Mouse (Mus musculus): ENCODE measurements around the gene Ttc39b. TPM values are rescaled to one million over a fixed set of nuclear protein-coding genes. Genes with fewer than 3 reads are reported as not detected.

The Ttc39b gene
- polyA plus RNA-seq, 1 experiment from 2014 or later: 3.4 TPM

DNA sequence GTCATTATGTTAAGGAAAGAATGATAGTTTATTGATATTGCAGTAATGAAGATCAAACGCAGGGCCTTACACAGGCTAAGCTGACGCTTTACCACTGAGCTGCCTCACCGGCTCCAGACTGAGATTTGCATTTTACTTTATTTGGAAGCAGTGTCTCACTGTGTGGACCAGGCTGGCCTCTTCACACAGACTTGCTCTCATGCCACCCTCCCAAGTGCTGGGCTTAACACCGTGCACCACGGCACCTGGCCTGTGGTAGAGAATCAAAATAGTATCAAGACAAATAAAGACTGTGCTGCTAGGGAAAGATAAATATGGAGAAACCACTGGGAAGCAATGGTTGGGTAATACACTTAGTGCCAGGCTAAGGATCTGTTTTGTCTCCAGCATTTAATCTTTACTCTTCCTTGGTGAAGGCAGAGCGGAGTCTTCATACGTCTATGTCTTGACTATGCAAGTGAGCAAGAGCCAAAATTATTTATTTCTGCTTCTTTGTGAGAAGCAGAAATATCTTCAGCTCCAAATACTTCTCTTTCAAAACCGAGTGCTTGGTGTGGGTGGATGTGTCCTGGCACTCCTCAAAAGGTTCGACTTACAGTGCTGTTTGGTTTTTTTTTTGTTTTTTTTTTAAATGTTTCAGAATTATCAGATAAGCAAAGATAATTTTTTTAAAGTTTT lies 19.2 kb upstream of the Ttc39b start:
- Histone ChIP-seq H3K9me3 (ENCODE audit: control insufficient read depth, low read length) (no peaks in the 10 kb centered on the region), H3K4me3 (ENCODE audit: low read depth, low read length) (no peak overlapping the region), H3K4me2 (ENCODE audit: low read depth, low read length, severe bottlenecking) (no peak overlapping the region), H3K4me1 (replicated peaks; ENCODE audit: control insufficient read depth, insufficient read depth, low read length) (no peaks in the 10 kb centered on the region), H3K36me3 (ENCODE audit: control insufficient read depth, insufficient read depth, low read length) (no peaks in the 10 kb centered on the region), H3K27me3 (ENCODE audit: control insufficient read depth, insufficient read depth, low read length) (no peaks in the 10 kb centered on the region), H3K9ac (ENCODE audit: low read length) (no peak overlapping the region), H3K27ac (ENCODE audit: low read depth, low read length) (no peak overlapping the region)
- ATAC-seq (replicated peaks; ENCODE audit: low FRiP score) (no peak), DNase-seq (ENCODE audit: low spot score) (no peak)
- 86% methylated on average over 9 of the region's 9 CpGs for WGBS

DNA sequence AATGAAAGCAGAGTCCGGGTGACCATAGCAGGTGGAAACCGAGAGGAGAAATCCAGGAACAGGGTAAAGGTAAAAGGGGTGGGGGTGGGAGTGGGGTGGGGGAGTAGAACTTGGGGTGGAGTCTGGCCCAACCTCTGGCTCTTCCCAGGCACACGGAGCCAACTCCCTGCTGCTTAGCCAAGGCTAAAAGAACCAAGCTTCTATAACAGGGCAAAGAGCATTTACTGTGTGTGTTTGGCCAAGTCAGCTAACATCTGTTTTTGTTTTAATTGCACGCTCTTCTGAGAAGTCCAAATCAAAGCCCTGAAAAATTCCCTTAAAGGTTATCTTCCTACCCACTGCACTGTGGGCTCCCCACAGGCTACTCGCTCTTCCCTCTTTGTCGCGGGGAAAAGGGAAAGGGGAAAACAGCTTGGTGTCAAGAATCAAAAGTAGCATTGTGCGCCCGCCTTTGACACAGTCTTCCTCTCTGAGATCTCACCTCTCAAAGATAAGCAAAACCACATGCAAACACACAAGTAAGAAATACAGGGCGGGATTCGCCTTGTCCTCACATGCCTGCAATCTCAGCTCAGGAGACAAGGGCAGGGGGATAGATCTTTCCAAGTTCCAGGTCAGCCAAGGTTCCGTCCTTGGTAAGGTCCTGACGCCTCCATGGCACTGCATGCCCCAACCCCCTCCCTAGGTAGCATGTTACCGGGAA lies 18.4 kb upstream of the Ttc39b start:
- Histone ChIP-seq H3K4me3 (ENCODE audit: low read depth, low read length) (no peak overlapping the region), H3K9me3 (ENCODE audit: control insufficient read depth, low read length) (no peaks in the 10 kb centered on the region), H3K36me3 (ENCODE audit: control insufficient read depth, insufficient read depth, low read length) (no peaks in the 10 kb centered on the region), H3K27me3 (ENCODE audit: control insufficient read depth, insufficient read depth, low read length) (no peaks in the 10 kb centered on the region), H3K4me2 (ENCODE audit: low read depth, low read length, severe bottlenecking) (no peak overlapping the region), H3K27ac (ENCODE audit: low read depth, low read length) (no peak overlapping the region), H3K9ac (ENCODE audit: low read length) (no peak overlapping the region), H3K4me1 (replicated peaks; ENCODE audit: control insufficient read depth, insufficient read depth, low read length) (no peaks in the 10 kb centered on the region)
- WGBS: 61% methylated on average over 14 of the region's 14 CpGs
- no peak for ATAC-seq (replicated peaks; ENCODE audit: low FRiP score)
- no peak for DNase-seq (ENCODE audit: low spot score)

GRCm38 (mm10) chr4:83339393-83339792 lies 15.3 kb upstream of the Ttc39b start:
- Histone ChIP-seq H3K4me2 (ENCODE audit: low read depth, low read length, severe bottlenecking) (no peak overlapping the region), H3K9ac (ENCODE audit: low read length) (no peak overlapping the region), H3K27ac (ENCODE audit: low read depth, low read length) (no peak overlapping the region), H3K4me1 (replicated peaks; ENCODE audit: control insufficient read depth, insufficient read depth, low read length) (no peaks in the 10 kb centered on the region), H3K27me3 (ENCODE audit: control insufficient read depth, insufficient read depth, low read length) (no peaks in the 10 kb centered on the region), H3K9me3 (ENCODE audit: control insufficient read depth, low read length) (no peaks in the 10 kb centered on the region), H3K4me3 (ENCODE audit: low read depth, low read length) (no peak overlapping the region), H3K36me3 (ENCODE audit: control insufficient read depth, insufficient read depth, low read length) (no peaks in the 10 kb centered on the region)
- DNase-seq (ENCODE audit: low spot score) (no peak), ATAC-seq (replicated peaks; ENCODE audit: low FRiP score) (no peak)
- 89% methylated on average over 1 of the region's 1 CpGs for WGBS

DNA sequence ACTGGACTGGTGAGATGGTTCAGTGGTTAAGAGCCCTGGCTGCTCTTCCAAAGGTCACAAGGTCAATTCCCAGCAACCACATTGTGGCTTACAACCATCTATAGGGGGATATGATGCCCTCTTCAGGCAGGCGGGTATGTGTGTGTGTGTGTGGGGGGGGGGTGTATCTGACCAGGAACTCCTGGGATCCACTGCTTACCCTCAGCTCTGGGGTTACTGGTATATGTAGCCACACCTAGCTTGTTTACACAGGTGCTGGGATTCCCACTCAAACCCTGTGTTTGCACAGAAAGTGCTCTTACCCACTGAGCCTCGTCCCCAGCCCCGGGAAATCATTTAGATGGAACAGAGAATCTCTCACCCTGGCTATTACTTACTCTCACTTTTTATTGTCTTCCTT lies 13.7 kb upstream of the Ttc39b start:
- DNase-seq (ENCODE audit: low spot score) (no peak), ATAC-seq (replicated peaks; ENCODE audit: low FRiP score) (no peak)
- WGBS: 82% methylated on average over 3 of the region's 3 CpGs

GRCm38 (mm10) chr4:83330369-83330768 lies 6.3 kb upstream of the Ttc39b start:
- Histone ChIP-seq H3K27me3 (ENCODE audit: control insufficient read depth, insufficient read depth, low read length) (0 out of 2 replicates have a peak, but pooled peaks cover 2% of the 10 kb centered on the region), H3K36me3 (ENCODE audit: control insufficient read depth, insufficient read depth, low read length) (no peaks in the 10 kb centered on the region), H3K4me2 (ENCODE audit: low read depth, low read length, severe bottlenecking) (no peak overlapping the region), H3K9ac (ENCODE audit: low read length) (no peak overlapping the region), H3K4me1 (replicated peaks; ENCODE audit: control insufficient read depth, insufficient read depth, low read length) (no peaks in the 10 kb centered on the region), H3K27ac (ENCODE audit: low read depth, low read length) (no peak overlapping the region), H3K9me3 (ENCODE audit: control insufficient read depth, low read length) (no peaks in the 10 kb centered on the region), H3K4me3 (ENCODE audit: low read depth, low read length) (no peak overlapping the region)
- no peak for DNase-seq (ENCODE audit: low spot score)
- no peak for ATAC-seq (replicated peaks; ENCODE audit: low FRiP score)
- WGBS: 82% methylated on average over 4 of the region's 4 CpGs

More for the DNA sequence above, 13.7 kb upstream of the Ttc39b start:
- no peaks in the 10 kb centered on the region for H3K27me3 ChIP-seq (ENCODE audit: control insufficient read depth, insufficient read depth, low read length)
- no peaks in the 10 kb centered on the region for H3K36me3 ChIP-seq (ENCODE audit: control insufficient read depth, insufficient read depth, low read length)
- no peak overlapping the region for H3K4me2 ChIP-seq (ENCODE audit: low read depth, low read length, severe bottlenecking)
- H3K9me3 ChIP-seq (ENCODE audit: control insufficient read depth, low read length): no peaks in the 10 kb centered on the region
- H3K9ac ChIP-seq (ENCODE audit: low read length): no peak overlapping the region
- no peak overlapping the region for H3K4me3 ChIP-seq (ENCODE audit: low read depth, low read length)
- no peak overlapping the region for H3K27ac ChIP-seq (ENCODE audit: low read depth, low read length)
- no peaks in the 10 kb centered on the region for H3K4me1 ChIP-seq (replicated peaks; ENCODE audit: control insufficient read depth, insufficient read depth, low read length)

DNA sequence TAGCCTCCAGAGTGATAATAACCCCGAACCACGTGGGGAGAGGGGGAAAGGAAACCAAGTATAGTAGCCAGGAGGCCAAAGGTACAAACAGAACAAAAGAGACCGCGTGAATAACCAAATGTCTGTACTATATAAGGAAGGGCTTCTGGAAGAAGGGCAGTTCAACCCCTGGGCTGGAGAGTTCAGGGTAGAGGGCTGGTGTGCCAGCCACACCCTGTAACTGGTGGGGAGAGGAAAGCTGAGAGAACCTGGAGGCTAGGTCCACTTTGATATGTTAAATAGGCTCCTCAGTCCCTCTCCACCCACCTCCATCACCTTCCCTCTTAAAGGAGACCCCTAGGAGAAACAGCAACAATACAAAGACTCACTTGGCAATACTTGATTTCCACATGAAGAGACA lies 5.6 kb upstream of the Ttc39b start:
- 60% methylated on average over 4 of the region's 4 CpGs for WGBS
- Histone ChIP-seq H3K36me3 (ENCODE audit: control insufficient read depth, insufficient read depth, low read length) (no peaks in the 10 kb centered on the region), H3K4me2 (ENCODE audit: low read depth, low read length, severe bottlenecking) (no peak overlapping the region), H3K9me3 (ENCODE audit: control insufficient read depth, low read length) (no peaks in the 10 kb centered on the region), H3K9ac (ENCODE audit: low read length) (no peak overlapping the region), H3K27ac (ENCODE audit: low read depth, low read length) (no peak overlapping the region), H3K27me3 (ENCODE audit: control insufficient read depth, insufficient read depth, low read length) (0 out of 2 replicates have a peak, but pooled peaks cover 2% of the 10 kb centered on the region), H3K4me3 (ENCODE audit: low read depth, low read length) (no peak overlapping the region), H3K4me1 (replicated peaks; ENCODE audit: control insufficient read depth, insufficient read depth, low read length) (no peaks in the 10 kb centered on the region)
- DNase-seq (ENCODE audit: low spot score) (no peak), ATAC-seq (replicated peaks; ENCODE audit: low FRiP score) (no peak)

DNA sequence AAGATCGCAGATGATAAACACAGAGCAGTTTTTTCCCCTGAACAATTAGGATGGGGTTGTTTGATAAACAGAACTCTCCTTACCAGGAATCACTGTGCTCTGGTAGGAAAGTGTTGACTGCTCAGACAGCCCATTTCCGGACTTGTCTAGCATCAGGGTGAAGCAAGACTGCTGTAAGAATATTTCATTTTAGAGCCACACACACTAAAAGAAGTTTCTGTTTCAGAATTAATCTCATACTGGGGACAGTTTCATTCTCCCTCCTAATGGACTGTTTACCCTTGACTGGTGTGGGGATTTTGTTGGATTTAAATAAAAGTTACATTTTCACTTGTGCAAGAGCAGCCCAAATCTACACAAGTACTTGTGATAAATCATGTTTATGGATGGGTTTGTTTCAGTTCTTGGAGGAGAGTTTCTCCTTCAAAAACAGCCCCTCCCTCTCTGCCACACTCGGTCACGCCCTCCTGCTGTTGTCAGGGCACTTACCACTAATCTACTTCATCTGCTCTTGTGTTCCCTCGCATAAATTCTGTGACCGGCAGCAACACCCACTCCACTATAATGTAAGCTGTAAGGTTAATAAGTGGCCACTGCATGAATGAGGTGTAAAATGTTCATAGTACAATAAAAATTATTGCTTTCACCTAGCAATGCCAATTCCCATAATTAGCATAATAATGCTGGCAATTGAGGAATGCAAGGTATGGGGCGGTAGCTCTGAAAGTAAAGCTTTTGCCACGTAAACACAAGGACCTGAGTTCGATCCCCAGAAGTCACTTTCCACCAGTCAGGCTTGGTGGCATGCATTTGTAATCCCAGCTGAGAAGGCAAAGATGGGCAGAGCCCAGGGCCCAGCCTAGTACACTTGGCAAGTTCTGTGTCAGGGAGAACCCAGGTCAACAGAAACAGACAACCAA lies 4.2 kb upstream of the Ttc39b start:
- Histone ChIP-seq H3K4me1 (replicated peaks; ENCODE audit: control insufficient read depth, insufficient read depth, low read length) (no peaks in the 10 kb centered on the region; the same call in 1 of the 2 replicates), H3K27ac (ENCODE audit: low read depth, low read length) (no peak overlapping the region), H3K9ac (ENCODE audit: low read length) (no peak overlapping the region), H3K9me3 (ENCODE audit: control insufficient read depth, low read length) (no peaks in the 10 kb centered on the region), H3K36me3 (ENCODE audit: control insufficient read depth, insufficient read depth, low read length) (no peaks in the 10 kb centered on the region), H3K4me3 (ENCODE audit: low read depth, low read length) (no peak overlapping the region), H3K4me2 (ENCODE audit: low read depth, low read length, severe bottlenecking) (no peak overlapping the region), H3K27me3 (ENCODE audit: control insufficient read depth, insufficient read depth, low read length) (0 out of 2 replicates have a peak, but pooled peaks cover 2% of the 10 kb centered on the region)
- ATAC-seq (replicated peaks; ENCODE audit: low FRiP score) (no peak), DNase-seq (ENCODE audit: low spot score) (no peak)
- WGBS: 49% methylated on average over 9 of the region's 9 CpGs

GRCm38 (mm10) chr4:83327526-83327925 lies 3.5 kb upstream of the Ttc39b start:
- ATAC-seq (replicated peaks; ENCODE audit: low FRiP score): no peak
- Histone ChIP-seq H3K4me2 (ENCODE audit: low read depth, low read length, severe bottlenecking) (no peak overlapping the region), H3K36me3 (ENCODE audit: control insufficient read depth, insufficient read depth, low read length) (no peaks in the 10 kb centered on the region), H3K27me3 (ENCODE audit: control insufficient read depth, insufficient read depth, low read length) (0 out of 2 replicates have a peak, but pooled peaks cover 2% of the 10 kb centered on the region), H3K9ac (ENCODE audit: low read length) (no peak overlapping the region), H3K4me3 (ENCODE audit: low read depth, low read length) (no peak overlapping the region), H3K9me3 (ENCODE audit: control insufficient read depth, low read length) (no peaks in the 10 kb centered on the region), H3K27ac (ENCODE audit: low read depth, low read length) (no peak overlapping the region), H3K4me1 (replicated peaks; ENCODE audit: control insufficient read depth, insufficient read depth, low read length) (no peaks in the 10 kb centered on the region; the same call in 1 of the 2 replicates)
- no peak for DNase-seq (ENCODE audit: low spot score)
- 73% methylated on average over 4 of the region's 4 CpGs for WGBS

All from forebrain, embryonic 11.5 days (tissue).